Mouse (Mus musculus) neural tube, embryonic 13.5 days (tissue): ENCODE data around the gene Klf13. TPM values are rescaled to one million over a fixed set of nuclear protein-coding genes. Genes with fewer than 3 reads are reported as not detected.

Source experiments
- ATAC-seq: fragments of 200-750 bp; cut with Nextera tagmentation; 2 replicates; pipeline ENCODE4 v1.8.0; 2017; ENCODE audit warnings: low read depth, mild to moderate bottlenecking, moderate TSS enrichment, moderate library complexity
- H3K27ac ChIP-seq: fragments of 300-500 bp; sonication (generic); replicated peaks from 2 replicates; pipeline ENCODE4 v1.5.1; 2015; ENCODE audit warnings: moderate library complexity, mild to moderate bottlenecking, inconsistent platforms
- H3K27me3 ChIP-seq: fragments of 300-500 bp; sonication (generic); 2 replicates; pipeline ENCODE4 v1.6.1; 2015; ENCODE audit warnings: mild to moderate bottlenecking, inconsistent platforms
- H3K36me3 ChIP-seq: fragments of 300-500 bp; sonication (generic); 2 replicates; pipeline ENCODE4 v1.6.1; 2015; ENCODE audit warnings: mild to moderate bottlenecking, inconsistent platforms
- H3K4me1 ChIP-seq: fragments of 300-500 bp; sonication (generic); replicated peaks from 2 replicates; pipeline ENCODE4 v1.6.1; 2015; ENCODE audit warnings: inconsistent platforms
- H3K4me2 ChIP-seq: fragments of 300-500 bp; sonication (generic); 2 replicates; pipeline ENCODE4 v1.6.1; 2015; ENCODE audit warnings: inconsistent platforms, mild to moderate bottlenecking, moderate library complexity
- H3K4me3 ChIP-seq: fragments of 300-500 bp; sonication (generic); 2 replicates; pipeline ENCODE4 v1.5.1; 2015; ENCODE audit warnings: mild to moderate bottlenecking, inconsistent platforms
- H3K9ac ChIP-seq: fragments of 300-500 bp; sonication (generic); 2 replicates; pipeline ENCODE4 v1.6.1; 2015; ENCODE audit warnings: moderate library complexity, mild to moderate bottlenecking, inconsistent platforms
- H3K9me3 ChIP-seq: fragments of 300-500 bp; sonication (generic); 2 replicates; pipeline ENCODE4 v1.6.1; 2016; ENCODE audit warnings: inconsistent platforms
- WGBS: fragments of 180-500 bp; shearing (Covaris S2); methylation state at CpG from one replicate; pipeline ENCODE4 v1.1.7; 2015; 5-methylcytosine and 5-hydroxymethylcytosine counted together
- polyA plus RNA-seq: library from polyadenylated mRNA; unstranded; fragments of >200 nt; fragmentation: Nextera tagmentation; extraction: Ambion mirVana; gene quantifications from 2 replicates; pipeline ENCODE4 v1.2.1, GENCODE M21; 2015

Gene Klf13
- polyA plus RNA-seq, 1 experiment from 2014 or later = 32.5 TPM

- peak overlapping the region; percentile 83; the same call in 1 of the 2 replicates for H3K4me2 ChIP-seq
These were observed 4.8 kb downstream of the Klf13 start for GRCm38 (mm10) chr7:63933905-63934304.

DNA sequence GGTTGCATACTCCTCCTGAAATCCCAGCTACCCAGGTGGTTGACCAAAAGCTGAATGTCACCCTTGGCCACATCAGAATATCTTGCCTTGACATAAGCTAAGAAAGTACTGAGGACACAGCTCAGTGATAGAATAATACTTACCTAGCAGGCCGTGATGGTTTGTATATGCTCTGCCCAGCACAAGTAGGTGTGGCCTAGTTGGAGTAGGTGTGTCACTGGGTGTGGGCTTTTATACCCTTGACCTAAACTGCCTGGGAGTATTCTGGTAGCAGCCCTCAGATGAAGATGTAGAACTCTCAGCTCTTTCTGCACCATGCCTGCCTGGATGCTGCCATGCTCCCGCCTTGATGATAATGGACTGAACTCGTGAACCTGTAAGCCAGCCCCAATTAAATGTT, 6.3 kb downstream of the Klf13 start:
- H3K9me3 ChIP-seq = no peaks in the 10 kb centered on the region
- H3K9ac ChIP-seq = no peak overlapping the region
- H3K27me3 ChIP-seq = no peaks in the 10 kb centered on the region
- no peak overlapping the region for H3K4me2 ChIP-seq
- H3K4me1 ChIP-seq = peaks cover 35% of the 10 kb centered on the region
- no peaks in the 10 kb centered on the region for H3K36me3 ChIP-seq
- no peak for ATAC-seq
- H3K4me3 ChIP-seq = no peak overlapping the region
- H3K27ac ChIP-seq = no peak overlapping the region
- WGBS = 94% methylated on average over 3 of the region's 3 CpGs

More at GRCm38 (mm10) chr7:63933905-63934304, 4.8 kb downstream of the Klf13 start:
- Histone ChIP-seq H3K4me1 (peaks cover 35% of the 10 kb centered on the region), H3K9me3 (no peaks in the 10 kb centered on the region), H3K27ac (no peak overlapping the region), H3K4me3 (no peak overlapping the region), H3K36me3 (no peaks in the 10 kb centered on the region), H3K27me3 (no peaks in the 10 kb centered on the region), H3K9ac (0 out of 2 replicates have a peak overlapping the region, but pooled peaks have one; percentile 26)
- 78% methylated on average over 6 of the region's 6 CpGs for WGBS
- no peak for ATAC-seq

DNA sequence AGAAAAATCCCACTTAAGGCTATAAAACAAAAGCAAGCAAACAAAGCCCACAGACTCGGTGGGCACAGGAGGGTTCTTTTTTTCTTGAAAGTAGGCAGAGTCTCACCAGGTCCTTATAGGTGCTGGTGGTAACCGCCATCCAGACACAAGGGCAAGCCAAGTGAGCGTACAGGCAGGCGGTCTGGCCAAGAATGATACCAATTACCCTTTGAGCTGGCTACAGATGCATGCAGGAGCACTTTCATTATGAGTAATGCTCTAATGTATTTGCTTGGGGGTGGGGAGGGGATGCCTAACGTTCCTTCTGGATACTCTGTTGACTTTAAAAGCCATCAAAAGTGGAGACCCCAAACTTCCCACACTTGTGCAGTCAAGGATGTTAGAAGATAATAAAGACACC, 7.9 kb downstream of the Klf13 start:
- Histone ChIP-seq H3K27me3 (no peaks in the 10 kb centered on the region), H3K9ac (no peak overlapping the region), H3K9me3 (no peaks in the 10 kb centered on the region), H3K36me3 (no peaks in the 10 kb centered on the region), H3K27ac (no peak overlapping the region), H3K4me3 (no peak overlapping the region), H3K4me1 (peaks cover 40% of the 10 kb centered on the region), H3K4me2 (no peak overlapping the region)
- 82% methylated on average over 5 of the region's 5 CpGs for WGBS
- ATAC-seq = no peak

DNA sequence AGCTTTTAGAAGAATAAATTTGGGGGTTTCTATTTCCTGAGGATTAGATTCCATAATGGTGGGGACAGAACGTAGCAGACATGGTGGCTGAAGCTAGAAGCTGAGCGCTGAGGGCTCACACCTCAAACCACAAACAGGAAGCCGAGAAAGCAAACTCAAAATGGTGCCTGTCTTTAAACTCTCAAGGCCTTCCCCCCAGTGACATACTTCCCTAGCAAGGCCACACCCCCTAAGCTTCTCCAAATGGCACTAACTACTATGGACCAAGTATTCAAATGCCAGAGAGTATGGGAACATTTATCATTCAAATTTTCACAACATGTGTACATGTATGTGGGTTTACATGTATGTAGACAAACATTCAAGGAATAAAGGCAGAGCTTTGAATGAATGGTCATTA, 8.6 kb downstream of the Klf13 start:
- Histone ChIP-seq H3K4me2 (no peak overlapping the region), H3K27me3 (no peaks in the 10 kb centered on the region), H3K9me3 (no peaks in the 10 kb centered on the region), H3K4me3 (no peak overlapping the region), H3K36me3 (no peaks in the 10 kb centered on the region), H3K9ac (no peak overlapping the region), H3K4me1 (peaks cover 40% of the 10 kb centered on the region), H3K27ac (no peak overlapping the region)
- no peak for ATAC-seq
- WGBS = 94% methylated on average over 3 of the region's 3 CpGs

GRCm38 (mm10) chr7:63929080-63929479, 9.6 kb downstream of the Klf13 start:
- H3K27me3 ChIP-seq = no peaks in the 10 kb centered on the region
- no peak overlapping the region for H3K9ac ChIP-seq
- peaks cover 41% of the 10 kb centered on the region for H3K4me1 ChIP-seq
- no peak for ATAC-seq
- H3K4me3 ChIP-seq = no peak overlapping the region
- H3K27ac ChIP-seq = no peak overlapping the region
- no peak overlapping the region for H3K4me2 ChIP-seq
- H3K36me3 ChIP-seq = no peaks in the 10 kb centered on the region
- H3K9me3 ChIP-seq = no peaks in the 10 kb centered on the region
- 83% methylated on average over 4 of the region's 4 CpGs for WGBS

DNA sequence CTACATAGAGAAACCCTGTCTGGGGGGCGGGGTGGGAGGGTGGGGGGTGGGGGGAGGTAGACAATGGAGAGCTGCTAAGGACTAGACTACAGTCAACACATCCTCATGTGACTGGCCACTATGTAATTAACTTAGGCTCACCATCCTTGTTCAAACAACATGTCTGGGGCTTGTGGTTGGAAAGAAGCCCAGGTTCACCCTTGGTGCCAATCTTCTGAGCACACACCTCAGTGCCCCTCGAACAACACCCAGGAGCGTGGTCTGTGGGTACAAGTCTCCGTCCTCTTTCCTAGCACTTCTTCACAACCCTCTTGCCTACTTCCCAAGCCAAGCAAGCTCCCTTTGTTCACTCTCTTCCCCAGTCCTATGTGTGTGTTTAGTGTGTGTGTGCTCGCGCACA, 11.6 kb downstream of the Klf13 start:
- Histone ChIP-seq H3K4me1 (peaks cover 47% of the 10 kb centered on the region), H3K4me3 (no peak overlapping the region), H3K9ac (no peak overlapping the region), H3K27me3 (no peaks in the 10 kb centered on the region), H3K9me3 (no peaks in the 10 kb centered on the region), H3K36me3 (no peaks in the 10 kb centered on the region), H3K4me2 (no peak overlapping the region), H3K27ac (no peak overlapping the region)
- no peak for ATAC-seq
- 93% methylated on average over 6 of the region's 6 CpGs for WGBS

DNA sequence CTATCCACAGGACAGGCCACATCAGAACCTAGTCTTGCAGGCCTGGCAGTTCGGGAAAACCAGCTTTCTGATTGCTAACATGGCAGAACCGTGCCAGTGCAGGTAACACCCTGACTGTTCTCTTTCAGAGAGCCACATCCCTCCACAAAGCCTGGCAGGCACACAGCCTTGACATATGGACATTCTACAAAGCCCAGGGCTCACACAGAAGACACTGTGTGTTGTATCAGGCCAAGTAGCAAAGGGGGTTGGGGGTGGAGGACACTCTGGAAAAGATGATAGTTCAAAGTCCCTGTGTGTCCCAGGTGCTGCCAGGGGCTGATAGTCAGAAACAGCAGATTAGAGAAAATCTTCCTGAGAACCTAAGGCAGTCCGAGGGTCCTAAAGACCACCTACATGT, 12.2 kb downstream of the Klf13 start:
- Histone ChIP-seq H3K4me3 (no peak overlapping the region), H3K9me3 (no peaks in the 10 kb centered on the region), H3K36me3 (no peaks in the 10 kb centered on the region), H3K4me1 (peaks cover 49% of the 10 kb centered on the region), H3K27ac (peak overlapping the region; percentile 38), H3K4me2 (no peak overlapping the region), H3K27me3 (no peaks in the 10 kb centered on the region), H3K9ac (no peak overlapping the region)
- no peak for ATAC-seq
- WGBS = 82% methylated on average over 3 of the region's 3 CpGs

GRCm38 (mm10) chr7:63925413-63926360, 13.0 kb downstream of the Klf13 start:
- Histone ChIP-seq H3K4me3 (no peak overlapping the region), H3K36me3 (0 out of 2 replicates have a peak, but pooled peaks cover 3% of the 10 kb centered on the region), H3K9me3 (no peaks in the 10 kb centered on the region), H3K27me3 (no peaks in the 10 kb centered on the region), H3K9ac (peak overlapping the region; percentile 26; the same call in 1 of the 2 replicates), H3K4me2 (0 out of 2 replicates have a peak overlapping the region, but pooled peaks have one; percentile 5), H3K4me1 (peaks cover 49% of the 10 kb centered on the region), H3K27ac (peak overlapping the region; percentile 75)
- 60% methylated on average over 14 of the region's 14 CpGs for WGBS
- peak; percentile 40 for ATAC-seq

- Histone ChIP-seq H3K27me3 (no peaks in the 10 kb centered on the region), H3K4me1 (peaks cover 49% of the 10 kb centered on the region), H3K9ac (0 out of 2 replicates have a peak overlapping the region, but pooled peaks have one; percentile 32), H3K9me3 (no peaks in the 10 kb centered on the region), H3K36me3 (0 out of 2 replicates have a peak, but pooled peaks cover 3% of the 10 kb centered on the region), H3K4me2 (peak overlapping the region; percentile 9; the same call in 1 of the 2 replicates), H3K27ac (peak overlapping the region; percentile 75), H3K4me3 (no peak overlapping the region)
- ATAC-seq = peak; percentile 62; the same call in 1 of the 2 replicates
- WGBS = 46% methylated on average over 6 of the region's 6 CpGs
These were observed 13.8 kb downstream of the Klf13 start for GRCm38 (mm10) chr7:63924747-63925412.

DNA sequence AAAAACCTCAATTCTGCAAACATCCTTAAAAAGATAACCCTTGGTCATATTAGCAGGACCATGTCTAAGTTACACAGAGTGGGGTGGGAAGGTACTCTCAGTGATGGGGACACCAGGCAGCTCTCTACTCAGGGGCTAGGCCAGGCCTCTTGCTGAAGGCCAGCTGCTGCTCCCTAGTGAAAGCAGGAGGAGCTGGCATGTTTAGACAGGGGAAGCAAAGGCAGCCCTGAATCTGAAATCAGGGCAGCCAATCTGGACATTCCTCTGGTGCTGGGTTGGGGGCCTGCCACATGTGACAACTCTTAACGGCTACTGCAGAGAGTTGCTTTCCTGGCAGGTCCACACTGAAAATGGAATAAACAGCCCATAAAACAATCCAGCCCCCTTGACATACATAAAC, 14.6 kb downstream of the Klf13 start:
- Histone ChIP-seq H3K27me3 (no peaks in the 10 kb centered on the region), H3K4me3 (no peak overlapping the region), H3K4me2 (no peak overlapping the region), H3K9ac (no peak overlapping the region), H3K36me3 (0 out of 2 replicates have a peak, but pooled peaks cover 3% of the 10 kb centered on the region), H3K4me1 (peaks cover 53% of the 10 kb centered on the region), H3K27ac (peak overlapping the region; percentile 74; the same call in 1 of the 2 replicates), H3K9me3 (no peaks in the 10 kb centered on the region)
- no peak for ATAC-seq
- WGBS = 32% methylated on average over 1 of the region's 1 CpGs

- Histone ChIP-seq H3K36me3 (0 out of 2 replicates have a peak, but pooled peaks cover 3% of the 10 kb centered on the region), H3K27ac (no peak overlapping the region), H3K4me3 (no peak overlapping the region), H3K27me3 (no peaks in the 10 kb centered on the region), H3K4me1 (peaks cover 62% of the 10 kb centered on the region), H3K4me2 (no peak overlapping the region), H3K9ac (no peak overlapping the region), H3K9me3 (no peaks in the 10 kb centered on the region)
- no peak for ATAC-seq
- 83% methylated on average over 1 of the region's 1 CpGs for WGBS
These were observed 15.7 kb downstream of the Klf13 start for GRCm38 (mm10) chr7:63922975-63923374.

- no peaks in the 10 kb centered on the region for H3K9me3 ChIP-seq
- no peak overlapping the region for H3K4me2 ChIP-seq
- no peaks in the 10 kb centered on the region for H3K27me3 ChIP-seq
- H3K4me3 ChIP-seq = no peak overlapping the region
- WGBS = 59% methylated on average over 2 of the region's 2 CpGs
- 0 out of 2 replicates have a peak, but pooled peaks cover 3% of the 10 kb centered on the region for H3K36me3 ChIP-seq
- peaks cover 66% of the 10 kb centered on the region for H3K4me1 ChIP-seq
- H3K9ac ChIP-seq = no peak overlapping the region
- no peak for ATAC-seq
- H3K27ac ChIP-seq = no peak overlapping the region
These were observed 16.1 kb downstream of the Klf13 start for GRCm38 (mm10) chr7:63922571-63922970.
